Mouse (Mus musculus) splenic B cell, adult 2 months (primary cell): ENCODE measurements at regions not wholly inside any gene's neighbourhood (a gene's known extent, or its start where the extent isn't known, plus 50 kb on each side); places are given as distances from the start of the nearest gene placed in this dataset.
A peak's percentile ranks its signal among the peaks of the same experiment; 100 is the strongest.
"Not testable (repeated sequence)": the region's sequence is repeated elsewhere in the genome, so short reads cannot be mapped to it uniquely, and the experiment has no call there.

Experiments
- DNase-seq: peaks from one replicate; pipeline ENCODE4 v3.0.0-alpha.2; 2011; ENCODE audit warnings: low read depth, low spot score
- H3K27me3 ChIP-seq: 2 replicates; pipeline ENCODE4 v1.6.1; 2012; ENCODE audit warnings: mild to moderate bottlenecking, low read length, moderate library complexity, mixed read lengths; ENCODE audit not compliant: control insufficient read depth, poor library complexity, insufficient read depth, severe bottlenecking
- H3K36me3 ChIP-seq: 2 replicates; pipeline ENCODE4 v1.6.1; 2012; ENCODE audit warnings: mild to moderate bottlenecking, low read length, moderate library complexity, mixed read lengths; ENCODE audit not compliant: control insufficient read depth, poor library complexity, insufficient read depth, severe bottlenecking

DNA sequence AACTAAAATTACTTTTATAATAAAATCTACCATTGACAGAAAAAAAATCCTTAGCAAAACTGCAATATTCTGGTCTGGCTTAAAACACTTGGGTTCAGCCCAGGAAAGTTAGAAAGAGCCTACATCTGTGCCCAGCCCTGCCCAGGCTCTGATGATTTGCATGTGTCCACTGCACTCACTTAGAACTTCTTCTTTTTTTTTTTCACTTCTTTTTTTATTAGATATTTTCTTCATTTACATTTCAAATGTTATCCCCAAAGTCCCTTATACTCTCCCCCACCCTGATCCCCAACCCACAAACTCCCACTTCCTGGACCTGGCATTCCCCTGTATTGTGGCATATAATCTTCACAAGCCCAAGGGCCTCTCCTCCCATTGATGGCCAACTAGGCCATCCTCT lies 1601.0 kb upstream of the Tacstd2 start:
- peak; percentile 62 for DNase-seq
- no peaks in the 10 kb centered on the region for H3K27me3 ChIP-seq
- H3K36me3 ChIP-seq: no peaks in the 10 kb centered on the region

GRCm38 (mm10) chr6:69125669-69126068 lies 1590.1 kb upstream of the Tacstd2 start:
- H3K27me3 ChIP-seq, DNase-seq, H3K36me3 ChIP-seq: not testable (repeated sequence)

GRCm38 (mm10) chr6:69124832-69125231 lies 1589.2 kb upstream of the Tacstd2 start:
- not testable (repeated sequence) for H3K36me3 ChIP-seq, H3K27me3 ChIP-seq
- DNase-seq: peak; percentile 54

GRCm38 (mm10) chr6:69113333-69113732 lies 1577.7 kb upstream of the Tacstd2 start:
- not testable (repeated sequence) for H3K27me3 ChIP-seq, H3K36me3 ChIP-seq
- peak; percentile 28 for DNase-seq

GRCm38 (mm10) chr6:69063940-69064339 lies 1528.3 kb upstream of the Tacstd2 start:
- Histone ChIP-seq H3K36me3 (no peaks in the 10 kb centered on the region), H3K27me3 (no peaks in the 10 kb centered on the region)
- no peak for DNase-seq

DNA sequence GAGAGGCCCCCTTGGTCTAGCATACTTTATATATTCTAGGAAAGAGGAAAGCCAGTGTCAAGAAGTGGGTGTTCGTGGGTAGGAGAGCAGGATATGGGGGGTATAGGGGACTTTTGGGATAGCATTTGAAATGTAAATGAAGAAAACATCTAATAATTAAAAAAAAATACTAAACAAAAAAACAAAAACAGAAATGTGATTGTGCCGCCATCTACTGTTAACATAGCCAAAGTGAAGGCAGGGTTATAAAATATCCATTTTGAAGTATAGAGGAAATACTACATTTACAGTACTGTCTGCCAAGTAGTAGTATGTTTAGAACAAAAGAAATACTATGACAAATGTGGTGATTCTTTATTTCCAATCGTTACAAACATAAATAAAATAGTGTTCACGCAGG lies 1509.8 kb upstream of the Tacstd2 start:
- H3K27me3 ChIP-seq: no peaks in the 10 kb centered on the region
- H3K36me3 ChIP-seq: no peaks in the 10 kb centered on the region
- peak; percentile 20 for DNase-seq
